Mouse (Mus musculus): ENCODE data around the gene Map7d3.
A peak's percentile ranks its signal among the peaks of the same experiment; 100 is the strongest.

Map7d3 gene

DNA sequence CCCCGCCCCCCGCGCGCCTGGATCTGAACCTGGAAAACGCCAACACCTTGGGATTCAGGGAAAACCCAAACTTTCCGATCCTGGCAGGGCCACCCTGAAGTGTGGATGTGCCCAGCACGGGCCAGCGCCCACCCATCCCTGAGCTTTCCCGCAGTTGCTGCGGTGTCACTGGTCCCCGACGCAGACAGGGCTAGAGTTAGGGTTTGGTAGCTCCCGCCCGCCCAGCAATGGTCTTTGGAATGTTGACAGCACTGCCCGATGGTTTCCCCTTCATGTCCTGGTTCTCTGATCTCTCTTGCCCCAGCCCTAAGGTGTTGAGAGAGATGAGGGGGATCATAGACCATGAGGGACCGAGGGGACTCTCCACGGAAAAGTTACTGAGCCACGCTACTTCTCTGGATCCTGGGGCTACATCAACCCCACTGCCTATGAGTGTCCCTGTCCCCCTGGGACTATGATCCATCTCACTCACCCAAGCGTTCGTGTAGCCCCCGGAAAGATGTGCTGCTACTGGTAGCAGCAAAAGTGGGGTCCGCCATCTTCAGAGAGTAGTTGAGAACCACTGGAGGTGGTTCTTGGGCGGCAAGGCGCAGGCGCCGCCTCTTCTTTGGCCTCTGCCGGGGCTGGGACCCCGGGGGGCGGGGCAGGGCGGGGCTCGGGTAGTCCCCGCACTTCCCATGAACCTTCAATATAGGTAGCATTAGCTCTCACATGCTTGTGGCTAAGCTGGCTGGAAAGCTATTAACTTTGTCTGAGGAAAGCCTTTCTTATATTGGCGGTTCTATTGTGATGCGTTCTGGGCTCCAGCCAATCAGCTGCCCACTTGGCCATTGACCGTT is at the start of gene Map7d3:
TSS of gene Map7d3 (minus strand) at position 562 of the 839 bp plus-strand sequence.
- no peak for ATAC-seq (ENCODE audit: low TSS enrichment)

DNA sequence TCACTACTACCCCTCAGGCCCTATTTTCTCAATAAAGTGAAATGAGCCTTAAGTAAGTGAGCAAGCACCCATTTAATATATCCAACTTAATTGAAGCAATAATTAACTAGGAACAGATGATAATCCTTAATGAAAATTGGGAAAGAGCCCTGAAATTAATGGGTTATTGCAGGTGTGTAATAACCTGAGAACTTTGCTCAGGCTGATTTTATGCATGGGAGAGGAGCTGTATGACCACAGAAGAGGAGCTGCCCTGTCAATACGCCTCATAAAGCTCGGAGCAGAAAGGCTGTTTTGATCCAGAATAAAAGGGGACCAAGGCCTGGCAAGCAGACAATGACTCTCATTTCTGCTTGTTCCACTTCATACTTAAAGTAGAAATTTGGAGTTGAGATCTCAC is 47.7 kb upstream of the Map7d3 start, which contains the start of gene Adgrg4:
TSS of gene Adgrg4 (plus strand) at position 301 of the 400 bp plus-strand sequence.
- no peak for ATAC-seq (ENCODE audit: low TSS enrichment)

DNA sequence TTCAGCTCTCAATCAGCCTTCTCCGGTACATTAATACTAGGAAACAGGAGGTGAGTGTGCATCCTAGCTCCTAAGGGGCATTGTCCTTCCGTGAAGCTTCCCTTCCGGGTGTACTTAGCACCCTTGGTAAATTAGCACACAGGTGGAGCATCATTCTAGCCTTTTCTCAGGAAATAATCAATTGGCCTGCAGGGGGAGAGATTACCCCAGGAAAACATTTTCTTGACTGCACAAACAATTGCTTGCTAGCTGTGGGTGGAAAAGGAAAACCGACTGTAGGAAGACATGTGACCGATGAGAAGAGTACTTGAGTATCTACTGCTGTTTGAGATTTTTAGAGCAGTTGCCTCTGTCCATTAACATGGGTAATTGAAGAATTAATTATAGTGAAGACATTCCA is 19.1 kb upstream of the Map7d3 start:
- no peak for ATAC-seq (ENCODE audit: low TSS enrichment)

DNA sequence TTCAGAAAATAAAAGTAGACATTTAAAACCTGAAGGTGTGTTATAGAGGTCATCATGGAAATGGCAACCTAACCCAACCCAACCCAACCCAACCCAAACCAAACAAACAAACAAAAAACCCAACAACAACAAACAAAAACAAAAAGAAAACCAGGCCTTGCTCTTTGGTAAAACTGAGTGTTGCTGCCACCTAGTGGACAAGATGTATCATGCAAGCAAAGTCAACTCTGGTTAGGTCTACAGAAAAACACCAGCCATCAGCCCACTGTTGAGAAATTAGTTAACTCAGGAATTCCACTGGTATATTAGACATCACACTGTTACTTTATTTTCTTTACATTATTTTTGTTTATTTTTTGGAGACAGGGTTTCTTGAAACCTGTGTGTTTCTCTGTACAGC is 17.2 kb upstream of the Map7d3 start:
- no peak for ATAC-seq (ENCODE audit: low TSS enrichment)

DNA sequence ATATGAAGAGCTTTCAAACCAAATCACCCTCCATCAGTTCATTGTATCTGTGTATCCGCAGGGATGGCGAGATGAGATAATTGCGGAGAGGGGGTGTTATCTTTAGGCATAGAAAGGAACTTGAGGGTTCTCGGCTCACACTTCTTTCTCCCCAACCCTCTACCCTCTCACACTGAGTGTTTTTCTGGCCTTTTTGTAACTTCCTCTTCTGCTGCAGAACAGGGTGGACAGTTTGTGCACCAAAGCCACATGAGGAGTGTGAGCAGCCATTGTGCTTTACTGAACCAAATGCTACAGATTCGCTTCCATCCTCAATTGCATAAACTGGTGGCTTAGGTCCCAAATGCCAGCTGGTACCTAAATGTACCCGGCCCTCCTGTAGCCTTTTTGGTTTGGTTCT is 13.7 kb upstream of the Map7d3 start:
- ATAC-seq (ENCODE audit: low TSS enrichment), result no peak

DNA sequence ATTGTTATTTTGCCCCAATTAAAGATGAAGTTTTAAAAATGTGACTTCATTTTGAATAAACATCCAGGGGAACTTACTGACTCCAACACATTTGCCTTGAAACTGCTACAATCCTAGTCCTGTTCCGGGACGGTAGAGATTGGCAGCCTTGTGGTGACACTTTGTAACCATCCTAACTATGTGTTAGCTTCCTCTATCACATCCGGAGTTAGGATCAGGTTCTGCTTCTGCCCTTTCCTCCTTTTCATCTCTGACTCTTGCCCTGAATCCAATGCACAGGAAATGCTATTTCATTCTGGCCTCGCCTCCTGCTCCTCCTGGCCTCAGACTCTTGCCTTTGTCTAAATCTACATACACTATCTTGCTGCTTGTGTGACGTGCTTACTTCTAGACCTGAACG is 5.4 kb upstream of the Map7d3 start:
- no peak for ATAC-seq (ENCODE audit: low TSS enrichment)

DNA sequence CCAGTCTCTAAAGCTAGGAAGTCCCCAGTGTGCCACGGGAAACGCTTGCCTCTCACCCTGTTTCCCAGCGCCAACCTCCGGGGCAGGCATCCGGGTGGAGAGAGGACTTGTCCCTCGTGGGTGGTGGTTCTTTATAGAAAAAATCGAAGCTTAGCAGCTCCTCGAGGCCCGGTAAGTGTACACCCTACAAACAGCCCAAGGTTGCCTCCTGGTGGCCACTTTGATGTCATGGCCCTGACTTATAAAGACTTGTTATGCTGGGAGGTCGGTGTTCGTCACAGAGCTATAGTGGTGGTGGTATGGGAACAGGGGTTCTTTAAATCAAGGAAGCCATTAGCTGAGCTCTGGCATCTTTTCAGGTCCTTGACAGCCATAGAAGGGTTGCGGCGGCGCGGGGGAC is 30.9 kb downstream of the Map7d3 start:
- peak; percentile 79 for ATAC-seq (ENCODE audit: low TSS enrichment)

DNA sequence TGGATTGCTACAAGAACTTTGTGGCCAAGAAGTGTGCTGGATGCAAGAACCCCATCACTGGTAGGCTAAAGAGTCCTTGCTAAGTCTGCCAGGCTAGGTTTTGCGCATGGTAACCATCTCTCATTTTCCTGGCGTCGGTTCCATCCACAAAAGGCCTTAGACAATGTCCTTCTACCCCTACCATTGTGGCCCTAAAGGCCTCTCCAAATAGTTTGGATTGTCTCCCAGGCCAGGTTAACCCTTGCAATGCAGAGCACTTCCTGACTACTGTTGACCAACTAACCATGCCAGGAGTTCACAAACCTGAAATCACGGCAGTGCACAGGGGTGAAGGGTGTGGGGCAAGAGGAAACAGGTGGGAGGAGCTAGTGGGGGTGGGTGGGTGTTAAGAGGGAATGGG is 31.5 kb downstream of the Map7d3 start:
- ATAC-seq (ENCODE audit: low TSS enrichment), result no peak

DNA sequence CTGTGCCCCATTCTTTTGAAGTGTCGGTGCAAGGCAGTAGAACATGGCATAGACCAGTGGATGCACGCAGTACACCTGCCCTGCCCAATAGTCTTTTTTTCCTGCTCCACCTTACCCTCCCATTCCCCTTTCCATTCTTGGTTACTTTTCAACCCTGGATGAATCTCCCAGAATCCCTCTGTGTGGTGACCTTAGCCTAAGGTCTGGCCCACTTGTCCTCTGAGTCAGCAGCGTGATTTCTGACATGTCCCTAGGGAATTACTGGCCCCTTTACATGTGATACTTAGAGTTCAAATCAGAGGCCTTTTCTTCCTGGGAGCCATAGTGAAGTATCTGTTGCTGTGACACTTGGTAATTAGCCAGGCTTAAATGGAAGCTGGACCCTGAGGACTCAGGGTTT is 34.6 kb downstream of the Map7d3 start:
- ATAC-seq (ENCODE audit: low TSS enrichment), result no peak

DNA sequence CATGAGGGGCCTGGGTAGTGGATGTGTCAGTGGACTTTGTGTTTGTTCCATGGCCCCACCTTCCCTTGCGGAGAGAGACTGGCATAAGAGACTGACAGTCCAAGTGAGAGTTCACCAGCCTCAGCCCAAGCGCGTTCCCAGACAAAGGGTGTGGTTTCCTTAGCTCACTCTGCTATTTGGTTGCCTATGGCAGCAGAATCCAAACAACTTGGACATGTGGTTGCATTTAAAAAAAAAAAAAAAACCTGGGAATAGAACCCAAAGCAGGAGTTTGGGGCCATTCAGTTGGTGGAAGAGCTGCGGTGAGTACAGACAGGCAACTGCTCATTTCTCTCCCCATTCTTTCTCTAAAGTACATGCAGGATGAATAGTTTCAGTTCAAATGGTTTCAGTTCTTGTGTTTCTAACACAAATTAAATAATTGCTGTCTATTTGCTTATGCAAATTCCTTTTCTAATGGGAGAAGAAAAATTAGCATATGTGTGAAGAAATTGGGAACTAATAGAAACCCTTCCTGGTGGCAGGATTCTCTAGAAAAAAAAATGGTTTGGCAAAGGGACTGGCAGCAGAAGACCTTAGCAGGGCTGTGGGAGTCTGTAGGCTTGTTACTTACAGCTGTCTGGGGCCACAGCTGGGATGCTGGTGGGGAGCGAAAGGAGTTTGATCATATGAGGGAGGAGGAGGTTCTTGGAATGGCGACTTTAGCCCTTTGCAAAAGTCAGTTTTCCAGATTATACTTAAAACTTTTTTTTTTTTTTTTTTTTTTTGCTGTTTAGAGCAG is 35.7 kb downstream of the Map7d3 start:
- no peak for ATAC-seq (ENCODE audit: low TSS enrichment)

DNA sequence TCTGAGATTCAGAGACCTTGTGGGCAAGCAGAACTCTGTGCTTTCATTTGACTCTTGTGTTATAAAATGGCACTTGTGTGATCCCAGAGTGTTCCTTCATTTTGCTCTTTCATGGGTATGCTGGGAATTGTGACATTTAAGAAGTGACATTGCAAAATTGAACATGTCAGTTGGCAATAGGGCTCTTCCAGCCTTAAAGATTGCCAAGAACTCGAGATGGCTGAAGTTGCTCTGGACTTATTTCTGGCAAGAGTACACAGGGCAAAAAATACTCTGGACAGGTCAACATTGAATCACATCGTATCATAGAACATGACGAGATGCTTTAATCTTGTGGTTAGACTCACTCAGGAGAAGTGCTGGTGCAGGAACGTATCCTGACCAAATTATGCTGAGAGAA is 48.8 kb downstream of the Map7d3 start:
- ATAC-seq (ENCODE audit: low TSS enrichment), result no peak

DNA sequence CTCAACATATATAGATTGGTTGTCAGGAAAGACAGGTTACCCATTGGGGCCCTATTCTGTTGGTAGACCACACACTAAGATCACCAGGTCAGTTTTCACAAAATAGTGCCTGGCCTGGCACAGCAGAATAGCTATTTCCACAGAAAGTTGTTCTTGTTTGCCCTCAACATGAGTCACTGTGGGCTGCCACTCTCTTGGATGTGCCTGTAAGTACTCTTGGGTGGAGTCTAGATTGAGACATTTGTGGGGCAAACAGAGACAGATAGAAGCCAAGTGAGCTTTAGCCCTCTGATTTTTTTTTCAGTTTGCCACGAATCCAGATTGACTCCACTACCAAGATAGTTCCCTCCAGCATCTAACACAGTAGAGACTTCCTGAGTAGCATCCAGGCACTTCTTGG is 50.4 kb downstream of the Map7d3 start:
- ATAC-seq (ENCODE audit: low TSS enrichment), result no peak

DNA sequence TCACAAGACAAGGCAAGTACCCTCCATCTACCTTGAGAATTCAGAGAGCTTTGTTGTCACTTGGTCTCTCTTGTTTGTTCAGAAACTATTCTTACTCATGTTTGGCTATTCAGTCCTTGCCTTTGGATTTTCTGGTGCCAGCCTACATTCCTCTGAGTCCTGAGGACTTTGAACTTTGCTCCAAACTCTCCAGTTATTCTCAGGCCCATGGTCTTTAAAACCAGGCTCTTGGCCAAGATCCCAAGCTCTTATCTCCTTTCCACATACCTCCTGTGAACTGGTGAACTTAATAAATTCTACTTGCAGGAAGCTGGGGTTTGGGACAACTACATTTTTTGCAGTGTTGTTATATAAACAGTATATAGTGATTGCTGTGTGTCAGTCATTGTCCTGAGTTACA is 52.3 kb downstream of the Map7d3 start:
- no peak for ATAC-seq (ENCODE audit: low TSS enrichment)

DNA sequence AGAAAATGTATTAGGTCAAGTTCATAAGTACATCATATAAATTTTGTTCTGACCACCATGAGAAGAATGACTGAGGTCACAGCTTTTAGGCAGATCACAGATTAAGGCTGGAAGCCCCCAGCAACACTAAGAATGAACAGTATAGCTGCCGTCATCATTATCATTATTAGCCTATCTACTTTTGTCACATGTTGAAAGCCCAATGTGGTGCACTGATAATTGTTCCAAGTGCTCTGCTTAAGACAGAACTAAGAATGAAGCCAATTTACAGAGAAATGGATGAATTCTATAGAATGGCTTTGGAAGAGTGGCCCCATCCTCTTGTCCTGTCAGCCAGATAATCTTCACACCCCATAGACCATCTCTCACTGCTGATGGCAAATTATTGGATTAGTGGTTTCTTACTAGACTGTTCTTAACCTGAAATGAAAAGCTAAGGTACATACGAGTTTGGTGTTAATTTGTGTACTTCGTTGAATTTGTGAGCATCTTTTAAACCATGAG is 61.8 kb downstream of the Map7d3 start:
- no peak for ATAC-seq (ENCODE audit: low TSS enrichment)

DNA sequence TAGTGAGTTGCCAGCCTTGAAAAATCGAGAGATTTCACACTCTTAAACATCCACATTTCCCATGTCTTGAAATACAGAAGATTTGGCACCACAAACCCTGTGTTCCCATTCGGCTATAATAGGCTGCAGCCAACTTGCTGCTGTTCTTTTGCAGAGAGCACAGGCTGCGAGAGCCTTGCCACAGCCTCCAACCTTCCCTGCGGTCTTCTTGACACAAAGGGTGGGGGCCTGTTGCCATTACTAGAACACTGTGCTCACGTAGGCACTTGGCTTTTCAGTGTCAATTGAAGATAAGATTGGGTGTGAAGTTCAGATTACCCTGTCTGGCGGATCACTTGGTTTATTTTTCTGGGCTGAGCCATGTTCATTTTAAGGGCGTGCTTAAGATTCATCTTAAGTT is 65.8 kb downstream of the Map7d3 start:
- peak; percentile 80 for ATAC-seq (ENCODE audit: low TSS enrichment)

DNA sequence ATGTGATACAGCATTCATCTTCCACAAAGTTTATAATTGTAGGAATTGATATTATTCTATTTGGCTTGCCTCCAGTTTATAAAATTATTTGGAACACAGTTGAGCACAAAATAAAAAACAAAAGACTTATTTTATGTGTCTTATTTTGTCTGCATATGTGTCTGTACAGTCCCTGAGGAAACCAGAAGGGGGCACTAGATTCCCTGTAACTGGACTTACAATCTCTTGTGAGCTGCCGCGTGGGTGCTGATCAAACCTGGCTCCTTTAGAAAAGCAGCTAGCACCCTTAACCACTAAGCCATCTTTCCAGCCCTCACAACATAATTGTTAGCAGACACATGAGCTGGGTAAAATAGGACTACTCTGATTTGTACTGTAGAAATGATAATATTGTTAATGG is 66.5 kb downstream of the Map7d3 start:
- no peak for ATAC-seq (ENCODE audit: low TSS enrichment)

DNA sequence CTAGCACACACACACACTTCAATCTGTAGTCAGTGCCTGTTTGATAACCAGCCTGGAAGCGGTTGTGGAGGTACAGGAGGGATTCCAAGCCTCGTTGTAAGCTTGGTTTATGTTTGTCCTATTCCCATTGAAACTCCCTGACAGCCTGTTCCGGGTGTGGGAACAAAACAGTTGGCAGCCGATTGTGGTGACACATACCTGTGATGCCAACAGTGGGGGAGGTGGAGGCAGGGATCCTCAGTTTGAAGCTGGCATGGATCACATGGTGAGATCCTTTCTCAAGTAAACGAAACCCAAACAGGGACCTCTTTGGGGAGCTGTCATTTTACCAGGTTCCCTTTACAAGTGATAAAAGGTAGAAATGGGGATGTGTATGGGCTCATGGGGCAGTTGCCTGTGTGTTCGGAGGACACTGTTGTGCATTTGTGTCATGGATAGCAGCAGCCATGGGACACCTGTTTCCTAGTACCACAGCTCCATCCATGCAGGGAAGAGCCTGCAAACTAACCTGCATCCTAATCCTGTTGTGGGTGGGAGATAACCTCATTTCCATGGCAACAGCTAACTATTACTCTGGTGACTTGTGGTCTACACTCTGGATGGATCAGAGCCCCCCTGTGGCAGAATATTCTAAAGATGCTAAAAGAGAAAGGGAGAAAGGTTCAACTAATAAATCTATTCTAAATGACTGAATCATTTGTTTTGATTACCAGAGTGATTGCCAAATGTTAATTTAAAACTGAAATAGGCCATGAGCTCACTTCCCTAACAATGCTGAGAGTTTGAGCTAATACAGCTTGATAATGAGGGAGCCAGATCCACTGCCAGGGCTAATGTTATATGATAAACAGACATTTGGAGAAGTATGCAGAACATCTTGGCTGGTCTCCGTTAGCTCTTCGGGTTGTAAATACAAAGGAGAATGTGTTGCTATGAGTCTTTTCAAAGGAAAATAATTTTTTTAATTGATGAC is 68.5 kb downstream of the Map7d3 start:
- peak; percentile 69; the same call in 1 of the 2 replicates for ATAC-seq (ENCODE audit: low TSS enrichment)

DNA sequence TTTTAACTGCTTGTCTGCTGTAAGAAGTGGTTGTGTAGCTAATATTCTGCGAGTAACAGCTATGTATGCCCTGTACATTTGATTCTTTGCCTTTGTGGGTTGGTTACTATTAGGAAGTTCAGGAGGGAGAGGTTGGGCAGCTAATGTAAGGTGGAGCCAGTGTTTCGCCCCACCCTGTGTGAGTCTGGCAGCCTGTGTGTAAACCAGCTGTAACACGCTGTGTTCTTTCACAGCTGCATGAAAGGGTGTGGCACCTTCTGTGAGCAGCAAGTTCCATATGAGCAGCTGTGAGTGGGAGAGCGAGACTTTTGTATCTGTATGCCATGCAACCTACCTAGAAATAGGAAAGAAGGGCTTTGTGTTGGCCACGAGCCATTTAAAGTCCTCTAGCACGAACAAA is 70.0 kb downstream of the Map7d3 start:
- ATAC-seq (ENCODE audit: low TSS enrichment), result no peak

DNA sequence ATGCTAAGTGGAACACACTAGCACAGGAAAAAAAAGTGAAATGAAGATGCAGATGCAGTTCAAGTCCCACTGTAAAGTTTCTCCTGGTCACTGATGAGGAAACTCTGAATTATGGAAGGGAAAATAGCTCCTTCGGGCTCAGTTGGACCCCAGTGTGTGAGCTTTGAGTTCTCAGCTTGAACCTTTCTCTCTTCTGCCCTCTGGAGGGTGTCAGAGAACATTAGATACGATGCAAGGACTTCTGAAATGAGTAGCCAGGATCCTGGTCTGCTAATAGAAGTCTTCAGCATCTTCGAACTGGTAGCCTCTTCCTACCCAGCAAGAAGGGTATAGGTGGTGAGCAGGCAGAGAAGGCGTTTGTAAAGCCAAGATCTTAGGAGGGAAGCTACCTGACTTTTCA is 70.6 kb downstream of the Map7d3 start:
- no peak for ATAC-seq (ENCODE audit: low TSS enrichment)

Measured in frontal cortex, adult (tissue).